Mouse (Mus musculus) cerebellum, adult 9-10 months (tissue): Measurements from ENCODE around the gene Grasp.

Experiments used
- DNase-seq: peaks from one replicate; pipeline ENCODE4 v3.0.0; 2022

Gene Grasp

DNA sequence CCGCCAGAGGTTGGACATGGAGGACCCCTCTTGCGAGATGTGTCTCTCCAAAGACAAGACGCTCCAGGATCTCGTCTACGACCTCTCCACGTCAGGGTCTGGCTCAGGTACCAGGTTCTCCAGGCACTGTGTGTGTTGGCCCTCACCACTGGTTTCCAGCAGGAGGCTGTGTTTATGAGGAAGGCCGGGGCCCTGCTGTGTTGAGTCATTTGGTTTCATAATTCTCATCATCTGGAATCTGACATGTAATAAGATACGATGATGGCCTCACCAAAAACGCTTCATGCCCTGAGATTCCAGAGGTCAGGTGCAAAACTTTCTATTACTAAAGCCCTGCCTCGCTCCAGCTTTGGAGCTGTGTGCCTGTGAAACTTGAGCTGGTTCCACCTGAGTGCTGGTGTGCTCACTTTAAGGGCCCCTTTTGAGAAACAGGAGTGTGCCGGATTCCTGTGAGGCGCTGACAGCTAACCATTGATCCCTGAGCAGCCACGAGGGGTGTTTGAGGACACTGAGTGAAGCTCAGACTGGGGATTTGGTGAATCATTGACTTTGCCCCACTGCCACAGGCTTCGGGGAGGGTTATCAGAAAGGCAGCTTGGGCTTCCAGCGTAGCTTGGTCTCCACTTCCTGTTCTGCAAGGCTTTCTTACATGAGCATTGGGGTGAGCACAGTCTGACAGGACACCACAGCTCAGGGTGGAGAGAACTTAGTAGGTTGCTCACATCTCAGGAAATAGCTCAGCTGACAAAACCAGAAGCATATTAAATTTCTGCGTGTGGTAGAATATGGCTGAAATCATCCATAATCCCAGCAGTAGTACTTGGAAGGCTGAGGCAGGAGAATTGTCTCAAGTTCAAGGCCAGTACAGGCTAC is 28.8 kb upstream of the Grasp start:
- DNase-seq, result no peak

DNA sequence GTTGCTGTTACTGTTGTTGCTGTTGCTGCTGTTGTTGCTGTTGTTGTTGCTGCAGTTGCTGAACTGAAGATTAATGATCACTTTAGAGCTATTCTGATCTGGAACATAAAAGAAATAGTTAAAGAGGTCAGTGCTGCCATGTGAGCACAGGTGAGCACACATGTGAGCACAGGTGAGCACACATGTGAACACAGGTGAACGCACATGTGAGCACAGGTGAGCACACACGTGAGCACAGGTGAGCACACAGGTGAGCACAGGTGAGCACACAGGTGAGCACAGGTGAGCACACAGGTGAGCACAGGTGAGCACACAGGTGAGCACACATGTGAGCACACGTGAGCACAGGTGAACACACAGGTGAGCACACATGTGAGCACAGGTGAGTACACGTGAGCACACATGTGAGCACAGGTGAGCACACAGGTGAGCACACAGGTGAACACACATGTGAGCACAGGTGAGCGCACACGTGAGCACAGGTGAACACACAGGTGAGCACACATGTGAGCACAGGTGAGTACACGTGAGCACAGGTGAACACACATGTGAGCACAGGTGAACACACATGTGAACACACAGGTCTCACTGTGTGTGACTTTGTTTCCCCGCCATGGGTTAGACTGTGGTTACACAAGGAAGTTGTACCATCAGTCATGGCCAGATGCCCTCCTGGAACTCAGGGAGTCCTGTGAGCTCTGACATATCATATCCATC is 27.8 kb upstream of the Grasp start:
- no peak for DNase-seq

DNA sequence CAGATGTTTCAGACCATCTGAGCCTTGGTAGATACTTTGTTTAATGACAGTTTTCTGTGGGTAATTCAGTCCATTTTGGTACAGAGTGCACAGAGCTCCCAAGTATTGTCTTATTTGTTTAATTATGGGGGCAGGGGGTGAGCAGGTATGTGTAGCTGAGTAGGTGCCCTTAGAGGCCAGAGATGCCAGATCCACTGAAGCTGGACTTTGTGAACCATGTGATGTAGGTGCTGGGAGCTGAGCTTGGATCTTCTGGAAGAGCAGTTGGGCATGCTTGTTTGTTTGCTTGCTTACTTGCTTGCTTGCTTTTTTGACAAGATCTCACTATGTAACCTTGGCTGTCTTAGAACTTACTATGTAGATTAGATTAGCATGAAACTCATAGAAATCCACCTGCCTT is 27.0 kb upstream of the Grasp start:
- DNase-seq, result no peak

DNA sequence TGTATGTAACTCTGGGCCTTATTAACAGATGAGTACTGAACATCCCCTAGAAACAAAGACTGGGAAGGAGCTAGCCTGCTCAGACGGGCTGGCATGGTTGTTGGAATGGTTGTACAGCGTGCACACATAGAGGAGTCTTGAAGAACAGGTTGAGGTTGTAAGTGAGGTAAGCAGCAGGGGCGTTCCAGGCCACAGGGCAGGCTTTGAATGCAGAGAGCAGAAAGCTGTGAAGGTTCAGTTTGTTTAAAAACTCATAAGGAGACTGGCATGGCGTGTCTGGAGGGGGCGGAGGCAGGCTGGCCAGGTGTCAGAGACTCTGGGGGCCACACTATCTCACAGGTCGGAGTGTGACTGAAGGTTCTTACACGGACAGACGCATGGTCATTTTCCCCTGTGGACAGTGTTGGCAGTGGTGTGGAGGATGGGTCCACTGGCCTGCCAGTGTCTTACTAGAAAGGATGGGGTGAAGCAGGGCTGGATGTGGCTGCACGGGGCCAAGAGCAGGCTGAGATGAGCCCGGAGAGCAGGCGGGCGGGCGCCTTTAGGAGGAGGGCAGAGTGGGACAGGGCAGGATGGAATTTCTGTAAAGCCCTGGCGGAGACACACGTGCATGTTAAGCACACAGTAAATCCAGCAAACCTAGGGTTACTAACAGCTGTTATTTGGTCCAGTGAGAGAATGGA is 26.4 kb upstream of the Grasp start:
- DNase-seq, result no peak

DNA sequence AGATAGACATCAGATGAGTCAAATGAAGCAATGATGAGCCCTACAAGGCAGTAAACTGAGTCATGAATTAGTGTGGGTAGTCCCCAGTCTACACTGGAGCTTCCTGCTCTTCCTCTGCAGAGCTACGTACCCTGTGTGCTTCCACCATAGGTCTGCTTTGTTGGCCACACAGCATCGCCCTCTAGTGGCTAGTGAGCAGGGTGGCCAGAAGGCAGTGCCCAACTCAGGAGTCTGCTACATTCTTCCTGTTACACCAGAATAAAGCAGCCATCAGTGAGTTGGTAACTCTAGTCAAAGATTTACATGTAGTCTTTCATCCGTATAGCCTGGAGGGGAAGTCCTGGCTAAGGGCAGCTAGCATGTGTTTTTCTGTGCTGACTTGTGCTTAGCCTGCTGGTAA is 25.8 kb upstream of the Grasp start:
- peak; percentile 78 for DNase-seq

DNA sequence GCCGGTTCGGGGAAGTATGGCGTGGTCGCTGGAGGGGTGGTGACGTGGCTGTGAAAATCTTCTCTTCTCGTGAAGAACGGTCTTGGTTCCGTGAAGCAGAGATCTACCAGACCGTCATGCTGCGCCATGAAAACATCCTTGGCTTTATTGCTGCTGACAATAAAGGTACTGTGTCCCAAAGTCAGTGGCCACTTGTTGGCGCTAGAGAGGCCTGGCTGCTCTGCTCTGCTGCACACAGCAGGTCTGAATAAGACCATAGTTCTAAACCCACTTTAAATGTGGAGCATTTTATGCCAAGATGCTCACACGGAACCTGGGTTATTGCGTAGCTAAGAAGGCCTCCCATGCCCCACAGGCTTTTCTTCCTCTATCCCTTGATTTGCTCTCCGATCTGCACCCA is 25.1 kb upstream of the Grasp start:
- no peak for DNase-seq

DNA sequence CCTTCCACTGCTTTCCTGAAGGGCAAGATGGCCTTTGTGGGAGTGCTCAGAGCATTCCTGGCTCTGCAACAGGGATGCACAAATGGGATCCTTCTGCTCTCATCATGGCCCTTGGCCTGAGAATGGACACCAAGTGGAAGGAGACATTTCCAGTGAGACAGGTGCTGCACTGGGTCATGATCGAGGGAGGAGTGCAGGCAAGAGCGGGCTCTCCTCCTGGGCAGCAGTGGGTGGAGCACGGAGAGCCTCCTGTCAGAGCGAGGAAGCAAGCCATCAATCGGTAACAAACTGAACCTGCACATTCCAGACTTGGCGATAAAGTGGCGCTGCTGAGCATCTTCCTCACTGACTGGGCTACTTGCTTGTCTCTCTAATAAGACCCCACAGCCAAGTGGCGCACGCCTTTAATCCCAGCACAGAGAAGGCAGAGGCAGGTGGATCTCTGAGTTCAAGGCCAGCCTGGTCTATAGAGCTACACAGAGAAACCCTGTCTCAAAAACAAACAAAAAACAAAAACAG is 23.2 kb upstream of the Grasp start:
- DNase-seq, result peak; percentile 47

DNA sequence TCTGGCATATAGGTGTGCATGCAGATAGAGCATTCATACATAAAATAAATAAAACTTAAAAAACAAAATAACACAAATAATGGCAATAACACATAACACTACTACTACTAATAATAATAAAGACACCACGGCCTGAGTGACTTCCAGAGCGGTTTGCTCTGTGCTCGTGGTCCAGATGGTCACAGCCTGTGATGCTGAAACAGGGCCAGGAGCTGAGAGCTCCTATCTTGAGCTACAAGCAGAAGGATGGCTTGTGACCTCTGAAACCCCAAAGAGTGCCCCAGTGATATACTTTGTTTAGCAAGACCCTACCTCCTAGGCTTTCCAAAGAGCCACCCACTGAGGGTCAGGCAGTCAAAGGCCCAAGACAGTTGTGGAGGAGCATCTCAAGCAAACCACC is 22.6 kb upstream of the Grasp start:
- peak; percentile 85 for DNase-seq

DNA sequence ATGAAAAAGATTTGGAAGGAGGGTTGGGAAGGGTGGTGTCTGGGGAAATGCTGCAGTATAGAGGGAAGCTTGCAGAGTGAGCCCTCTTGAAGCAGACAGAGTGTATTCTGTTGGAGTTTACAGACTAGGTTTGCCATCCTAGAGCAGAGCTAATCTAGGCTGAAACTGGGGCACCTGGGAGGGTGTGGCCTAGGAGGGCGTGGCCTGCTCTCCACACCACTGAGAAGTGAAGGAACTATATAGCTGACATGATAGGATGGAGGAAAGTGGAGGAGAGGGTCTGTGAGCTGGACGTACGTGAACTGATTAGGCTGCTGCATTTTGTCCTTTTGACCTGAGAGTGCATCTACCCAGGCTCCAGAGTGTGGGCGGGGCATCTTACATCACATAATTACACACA is 20.3 kb upstream of the Grasp start:
- DNase-seq, result no peak

DNA sequence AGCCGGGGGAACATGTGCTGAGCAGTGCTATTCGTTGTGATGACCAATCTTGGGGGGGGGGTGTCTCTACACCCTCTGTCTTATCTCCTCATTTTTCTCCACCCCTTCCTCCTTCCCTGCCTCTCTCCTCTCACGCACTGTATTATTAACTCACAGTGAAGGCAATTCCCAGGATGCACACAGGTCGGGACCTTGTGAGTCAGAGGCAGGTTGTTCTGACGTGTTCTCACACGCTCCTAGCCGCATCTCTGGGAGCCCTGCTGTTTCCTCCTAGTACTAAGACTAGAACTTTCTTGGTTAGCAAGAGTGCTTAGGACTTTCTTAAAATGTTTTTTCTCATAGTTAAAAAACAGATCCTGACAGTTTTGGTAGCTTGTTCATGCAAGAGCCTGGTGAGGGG is 19.2 kb upstream of the Grasp start:
- DNase-seq, result no peak

DNA sequence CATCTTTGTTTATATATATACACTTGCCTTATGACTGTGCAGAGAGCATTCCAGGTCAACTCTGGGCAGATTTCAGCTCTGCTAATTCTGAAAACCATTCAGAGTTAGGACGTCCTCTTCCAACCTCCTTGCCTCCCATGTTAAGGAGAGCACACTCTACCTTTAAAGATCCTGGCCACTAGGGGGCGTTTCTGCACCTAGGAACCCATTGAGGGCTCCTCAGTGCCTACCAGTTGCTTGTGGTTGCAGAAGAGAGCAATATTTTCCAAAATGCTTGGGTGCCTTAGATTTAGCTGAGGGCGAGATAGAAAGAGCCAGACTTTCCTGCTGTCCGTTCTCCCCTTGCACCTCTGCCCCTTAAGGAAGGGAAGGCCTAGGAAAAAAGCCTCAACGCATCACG is 13.8 kb upstream of the Grasp start:
- peak; percentile 71 for DNase-seq

DNA sequence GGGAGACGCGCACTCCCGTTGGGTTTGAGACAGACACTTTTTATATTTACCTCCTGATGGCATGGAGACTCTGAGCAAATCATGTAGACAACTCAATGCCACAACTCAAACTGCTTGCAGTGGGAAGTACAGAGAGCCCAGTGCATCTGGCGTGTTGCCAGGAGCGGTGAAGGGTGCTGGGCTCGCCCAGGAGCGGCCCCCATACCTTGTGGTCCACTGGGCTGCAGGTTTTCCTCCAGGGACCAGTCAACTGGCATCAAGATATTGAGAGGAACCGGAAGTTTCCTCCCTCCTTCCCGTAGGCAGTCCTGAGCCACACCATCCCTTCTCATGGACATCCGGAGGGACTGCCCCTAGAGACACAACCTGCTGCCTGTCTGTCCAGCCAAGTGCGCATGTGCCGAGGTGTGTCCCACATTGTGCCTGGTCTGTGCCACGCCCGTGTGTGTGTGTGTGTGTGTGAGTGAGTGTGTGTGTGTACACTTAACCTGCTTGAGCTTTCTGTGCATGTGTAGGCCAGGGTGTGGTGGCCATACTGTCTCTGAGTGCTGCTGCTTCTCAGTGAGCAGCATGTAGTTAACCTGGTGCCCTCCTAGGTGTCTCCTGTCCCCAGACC is 12.9 kb upstream of the Grasp start:
- no peak for DNase-seq

DNA sequence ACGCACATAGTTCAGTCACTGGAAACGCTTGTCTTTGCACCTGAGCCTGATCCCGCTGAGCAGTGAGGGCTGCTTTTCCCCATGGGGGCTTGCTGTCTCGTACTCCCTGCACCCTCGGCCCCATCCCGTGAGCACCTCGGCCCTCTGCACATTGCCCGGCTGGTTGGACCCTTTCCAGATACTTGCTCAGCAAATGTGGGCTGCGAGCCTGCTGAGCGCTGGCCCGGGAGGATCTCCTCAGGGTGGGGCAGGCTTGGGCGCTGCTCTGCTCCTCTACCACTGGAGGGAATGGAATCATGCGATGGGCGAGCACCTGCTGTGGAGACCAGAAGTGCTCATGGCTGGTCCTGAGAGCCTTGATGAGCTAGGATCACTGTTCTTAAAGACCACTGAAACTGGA is 11.6 kb upstream of the Grasp start:
- DNase-seq, result no peak

DNA sequence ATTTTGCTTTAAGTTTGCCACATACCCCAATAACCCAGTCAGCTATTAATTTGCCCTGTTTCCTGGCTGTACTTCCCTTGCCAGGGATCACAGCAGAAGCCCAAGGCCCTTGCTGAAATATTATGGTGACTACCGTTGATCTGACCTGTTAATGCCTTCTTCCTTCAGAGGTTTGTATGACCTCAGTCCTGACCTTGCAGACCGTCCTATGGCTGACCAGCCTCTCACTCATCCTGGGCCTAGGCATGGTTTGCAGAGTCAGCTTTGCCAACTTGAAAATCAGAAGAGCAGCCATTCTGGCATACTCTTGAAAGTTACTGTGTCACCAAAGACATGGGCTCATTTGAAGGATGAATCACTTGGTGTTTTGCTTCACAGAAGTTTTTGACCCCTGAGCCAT is 8.9 kb upstream of the Grasp start:
- no peak for DNase-seq

DNA sequence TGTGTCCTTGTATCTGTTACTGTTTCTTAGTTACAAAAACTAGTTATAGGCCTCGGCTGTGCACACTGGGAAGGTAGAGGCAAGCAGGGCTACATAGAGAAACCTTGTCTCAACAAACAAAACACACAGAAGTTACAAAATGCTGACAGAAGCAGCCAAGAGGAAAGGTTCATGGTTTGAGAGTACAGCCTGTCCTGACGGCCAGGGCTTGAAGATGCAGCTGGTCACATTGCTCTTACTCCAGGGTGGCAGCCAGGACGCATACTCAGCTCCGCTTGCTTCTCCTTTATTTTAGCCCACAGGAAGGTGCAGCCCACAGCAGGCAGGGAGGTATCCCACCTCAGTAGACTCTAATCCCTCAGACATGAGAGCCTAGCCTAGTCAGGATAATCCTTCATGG is 8.0 kb upstream of the Grasp start:
- no peak for DNase-seq

DNA sequence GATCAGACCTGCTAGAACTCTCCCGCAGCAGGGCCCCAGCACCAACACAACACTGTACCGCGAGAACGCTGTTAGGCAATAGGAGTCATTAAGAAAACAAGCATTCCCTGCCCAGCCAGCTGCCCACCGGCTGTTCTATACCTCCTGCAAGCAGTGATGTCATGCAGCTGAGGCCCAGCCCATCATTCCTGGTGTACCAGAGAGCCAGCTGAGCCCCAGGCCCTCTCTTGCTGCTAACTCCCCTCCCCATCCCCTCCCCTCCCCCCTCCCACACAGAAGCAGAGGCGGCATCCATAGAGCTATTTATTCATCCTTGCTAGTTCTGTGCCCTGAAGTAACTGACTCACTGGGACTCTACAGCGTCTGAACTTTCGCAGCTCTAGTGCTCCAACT is 3.1 kb upstream of the Grasp start:
- DNase-seq, result no peak

DNA sequence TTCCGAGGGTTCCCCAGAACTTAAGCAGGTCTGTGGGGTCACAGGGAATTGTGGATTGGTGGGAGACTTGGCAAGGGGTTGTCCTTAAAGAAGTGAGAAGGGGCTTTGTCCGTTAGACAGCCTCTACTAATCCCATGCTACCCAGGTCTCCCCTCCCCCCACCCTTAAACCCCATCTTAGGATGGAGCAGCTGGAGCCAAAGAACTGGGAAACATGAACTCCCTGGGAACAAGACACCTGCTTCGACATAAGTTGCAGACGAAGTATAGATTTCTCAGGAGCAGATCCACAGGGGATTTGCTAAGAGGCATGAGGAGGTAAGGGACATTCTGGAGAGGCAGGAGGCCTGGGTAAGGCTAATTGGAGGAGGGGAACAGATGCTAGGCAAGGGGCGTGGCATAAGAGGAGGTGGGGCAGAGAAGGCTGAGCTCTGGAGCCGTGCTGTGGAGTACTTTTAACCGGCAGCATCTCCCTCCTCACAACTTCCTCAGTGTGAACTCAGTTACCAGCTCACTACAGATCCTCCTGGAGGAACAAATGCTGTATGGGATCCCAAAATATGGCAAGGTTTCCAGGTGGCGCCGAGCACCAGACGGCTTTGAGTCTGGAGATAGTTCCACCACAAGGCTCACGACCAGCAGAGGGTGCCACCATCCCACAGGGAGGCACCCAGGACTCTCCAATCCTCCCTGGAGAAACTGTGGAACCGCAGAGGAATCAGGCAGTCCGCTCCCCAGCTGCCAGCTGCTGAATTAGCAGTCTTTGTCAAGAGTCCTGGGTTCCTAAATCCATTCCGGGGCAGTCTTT is 2.5 kb upstream of the Grasp start:
- DNase-seq, result peak; percentile 90

DNA sequence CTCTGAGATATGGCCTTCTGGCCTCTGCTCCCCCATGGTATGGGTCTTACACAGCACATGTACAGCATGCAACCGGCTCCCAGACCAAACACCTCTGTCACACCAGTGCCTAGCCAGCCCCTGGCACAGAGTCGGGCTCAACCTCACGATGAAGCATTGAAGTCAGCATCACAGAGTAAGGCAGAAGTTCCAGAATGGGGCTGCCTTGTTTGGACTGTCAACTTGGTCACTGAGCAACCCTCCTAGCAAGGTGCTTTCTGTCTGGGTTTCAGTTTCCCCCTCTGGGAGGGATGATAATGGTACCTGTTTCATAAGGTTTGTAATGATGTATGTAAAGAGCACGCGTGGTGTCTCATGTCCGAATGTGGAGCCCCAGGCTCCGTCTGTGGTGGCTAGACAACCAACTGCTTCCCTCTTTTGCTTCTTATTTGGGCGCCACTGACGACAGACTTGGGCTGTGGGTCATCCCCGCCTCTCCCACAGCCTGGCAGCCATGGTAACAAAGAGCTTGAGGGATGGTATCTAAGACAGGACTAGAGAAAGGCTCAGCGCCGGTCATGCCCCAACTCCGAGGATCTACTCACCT is 998 bp upstream of the Grasp start:
- DNase-seq, result no peak

DNA sequence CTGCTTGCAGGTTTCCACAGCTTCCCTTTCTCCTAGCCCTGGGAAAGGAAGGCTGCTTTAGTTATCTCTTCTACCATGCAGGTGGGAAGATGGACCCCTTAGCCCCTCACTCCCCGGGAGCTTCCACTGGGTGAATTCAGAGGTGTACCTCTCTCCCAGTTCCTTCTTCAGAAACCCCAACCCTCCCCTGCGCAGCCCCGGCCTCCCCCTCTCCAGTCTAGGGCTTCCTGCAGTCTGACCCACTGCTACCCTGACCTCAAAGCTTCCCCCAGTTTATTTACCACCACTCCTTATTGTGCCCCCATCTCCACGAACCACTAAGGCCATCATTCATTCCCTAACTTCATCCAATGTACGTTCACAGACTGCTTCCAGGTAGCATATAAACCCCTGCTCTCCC is 392 bp upstream of the Grasp start:
- no peak for DNase-seq

DNA sequence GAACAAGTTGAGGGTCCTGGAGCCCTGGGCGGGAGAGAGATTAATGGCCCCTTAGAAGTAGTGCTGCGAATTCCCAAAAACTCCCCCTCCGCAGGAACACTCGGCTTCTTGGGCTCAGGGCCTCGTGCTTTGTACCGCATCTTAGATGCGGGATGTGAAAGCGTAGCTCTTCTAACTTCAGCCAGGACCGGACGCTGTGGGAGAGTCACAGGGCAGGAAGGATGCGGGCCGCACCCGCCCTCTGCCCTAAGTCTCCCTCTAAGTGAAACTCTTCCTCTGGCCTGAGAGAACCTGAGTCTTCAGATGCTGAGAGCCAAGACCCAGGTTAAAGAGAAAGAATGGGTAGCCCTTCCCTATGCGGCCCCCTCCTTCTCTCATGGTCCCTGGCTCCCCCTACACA is 989 bp downstream of the Grasp start:
- no peak for DNase-seq

DNA sequence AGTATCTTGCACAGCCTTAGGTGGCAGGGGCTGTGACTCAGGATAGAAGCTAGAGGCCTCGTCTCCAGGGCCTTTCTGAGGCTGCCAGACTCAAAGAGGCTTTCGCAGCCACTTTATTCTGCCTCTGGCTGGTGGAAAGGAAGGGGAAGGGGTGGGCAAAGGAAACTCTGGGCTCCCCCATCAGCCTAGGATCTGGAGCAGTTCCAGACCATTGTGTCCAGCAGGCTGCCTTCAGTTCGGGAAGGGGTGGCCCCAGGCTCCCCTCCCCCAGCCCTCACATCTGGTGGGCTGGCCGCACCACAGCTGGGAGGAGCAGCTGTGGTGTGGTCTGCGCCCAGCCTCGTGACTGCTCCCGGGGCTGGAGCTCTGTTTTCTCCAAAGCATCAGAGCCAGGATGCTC is 4.0 kb downstream of the Grasp start:
- DNase-seq, result no peak
